Mouse (Mus musculus) MEL (cell line): ENCODE results near the gene Tagap. TPM values are rescaled to one million over a fixed set of nuclear protein-coding genes. Genes with fewer than 3 reads are reported as not detected.
"Not testable (repeated sequence)": the region's sequence is repeated elsewhere in the genome, so short reads cannot be mapped to it uniquely, and the experiment has no call there.

Experiments used
- DNase-seq: peaks from one replicate; pipeline ENCODE4 v3.0.0; 2011; ENCODE audit warnings: low read depth, low spot score
- H3K27ac ChIP-seq: 2 replicates; pipeline ENCODE4 v1.5.1; 2012; ENCODE audit warnings: low read depth, mild to moderate bottlenecking, control low read depth, low read length, moderate library complexity; ENCODE audit not compliant: control insufficient read depth
- H3K27me3 ChIP-seq, 2 experiments: fragments of 150-350 bp in 1 of 2; sonication (generic) in 1 of 2; 2 replicates each; pipeline ENCODE4 v1.6.1; 2012; ENCODE audit warnings: low read length in 2 of 2, mild to moderate bottlenecking in 2 of 2, improper control_type of control experiment in 1 of 2, moderate library complexity in 1 of 2; ENCODE audit not compliant: insufficient read depth in 2 of 2, control insufficient read depth in 1 of 2
- H3K36me3 ChIP-seq, 2 experiments: 2 replicates each; pipeline ENCODE4 v1.6.1; 2012 to 2014; ENCODE audit warnings: low read length in 2 of 2, improper control_type of control experiment in 1 of 2, inconsistent platforms in 1 of 2, mild to moderate bottlenecking in 1 of 2; ENCODE audit not compliant: insufficient read depth in 2 of 2, control insufficient read depth in 1 of 2
- H3K4me1 ChIP-seq, 2 experiments: fragments of 150-350 bp in 1 of 2; sonication (generic) in 1 of 2; 2 replicates each; pipeline ENCODE4 v1.6.1; 2012; ENCODE audit warnings: low read length in 2 of 2, improper control_type of control experiment in 1 of 2, mild to moderate bottlenecking in 1 of 2; ENCODE audit not compliant: insufficient read depth in 2 of 2, control insufficient read depth in 1 of 2
- H3K4me3 ChIP-seq, 2 experiments: fragments of 150-350 bp in 1 of 2; sonication (generic) in 1 of 2; 2 replicates each; pipeline ENCODE4 v1.5.1; 2012; ENCODE audit warnings: low read depth in 2 of 2, low read length in 2 of 2, mild to moderate bottlenecking in 2 of 2, moderate library complexity in 2 of 2, control low read depth in 1 of 2, improper control_type of control experiment in 1 of 2; ENCODE audit not compliant: control insufficient read depth in 1 of 2, insufficient read depth in 1 of 2
- H3K79me2 ChIP-seq: 2 replicates; pipeline ENCODE4 v1.6.1; 2012; ENCODE audit warnings: mild to moderate bottlenecking, low read length, moderate library complexity; ENCODE audit not compliant: control insufficient read depth, poor library complexity, insufficient read depth
- H3K9ac ChIP-seq: 2 replicates; pipeline ENCODE4 v1.6.1; 2012; ENCODE audit warnings: low read depth, mild to moderate bottlenecking, control low read depth, low read length, moderate library complexity; ENCODE audit not compliant: control insufficient read depth, poor library complexity, severe bottlenecking
- H3K9me3 ChIP-seq: fragments of 150-350 bp; sonication (generic); replicated peaks from 2 replicates; pipeline ENCODE4 v1.6.1; 2012; ENCODE audit warnings: mild to moderate bottlenecking, low read length, improper control_type of control experiment, moderate library complexity; ENCODE audit not compliant: insufficient read depth
- CHD1 ChIP-seq: IDR thresholded peaks from 2 replicates; pipeline ENCODE4 v1.6.1; 2012; ENCODE audit warnings: low read depth, mild to moderate bottlenecking, inconsistent platforms, low read length, improper control_type of control experiment
- CTCF ChIP-seq, 3 experiments: IDR thresholded peaks in 2 of 3; conservative IDR thresholded peaks in 1 of 3; 2 replicates each; pipeline ENCODE4 v1.5.1; 2011 to 2012; ENCODE audit warnings: low read length in 3 of 3, low read depth in 2 of 3, mild to moderate bottlenecking in 2 of 3, improper control_type of control experiment in 1 of 3, inconsistent platforms in 1 of 3, mixed read lengths in 1 of 3, moderate library complexity in 1 of 3; ENCODE audit not compliant: control insufficient read depth in 1 of 3, insufficient read depth in 1 of 3, poor library complexity in 1 of 3, severe bottlenecking in 1 of 3
- ELF1 ChIP-seq: IDR thresholded peaks from 2 replicates; pipeline ENCODE4 v1.6.1; 2014; ENCODE audit warnings: low read depth, mild to moderate bottlenecking, inconsistent platforms, low read length, improper control_type of control experiment, moderate library complexity
- HCFC1 ChIP-seq: IDR thresholded peaks from 2 replicates; pipeline ENCODE4 v1.6.1; 2012; ENCODE audit warnings: low read depth, mild to moderate bottlenecking, inconsistent platforms, low read length, improper control_type of control experiment, moderate library complexity
- MAX ChIP-seq: IDR thresholded peaks from 2 replicates; pipeline ENCODE4 v1.6.1; 2011; ENCODE audit warnings: low read length, improper control_type of control experiment
- MAZ ChIP-seq: IDR thresholded peaks from 2 replicates; pipeline ENCODE4 v1.6.1; 2012; ENCODE audit warnings: low read depth, mild to moderate bottlenecking, inconsistent platforms, low read length, improper control_type of control experiment
- MXI1 ChIP-seq: IDR thresholded peaks from 2 replicates; pipeline ENCODE4 v1.6.1; 2011; ENCODE audit warnings: mild to moderate bottlenecking, low read depth, low read length, improper control_type of control experiment
- MYC ChIP-seq: IDR thresholded peaks from 2 replicates; pipeline ENCODE4 v1.6.1; 2011; ENCODE audit warnings: low read depth, mild to moderate bottlenecking, low read length, improper control_type of control experiment, moderate library complexity
- NELFE ChIP-seq: IDR thresholded peaks from 2 replicates; pipeline ENCODE4 v1.6.1; 2011; ENCODE audit warnings: low read depth, low read length, improper control_type of control experiment
- NRF1 ChIP-seq: IDR thresholded peaks from 2 replicates; pipeline ENCODE4 v1.6.1; 2014; ENCODE audit warnings: low read depth, mild to moderate bottlenecking, inconsistent platforms, low read length, improper control_type of control experiment, moderate library complexity; ENCODE audit not compliant: poor library complexity, insufficient read depth, severe bottlenecking
- POLR2A ChIP-seq, 2 experiments: IDR thresholded peaks; 2 replicates each; pipeline ENCODE4 v1.6.1; 2011 to 2012; ENCODE audit warnings: low read length in 2 of 2, mild to moderate bottlenecking in 2 of 2, control low read depth in 1 of 2, improper control_type of control experiment in 1 of 2, low read depth in 1 of 2, moderate library complexity in 1 of 2; ENCODE audit not compliant: control insufficient read depth in 1 of 2, insufficient read depth in 1 of 2, poor library complexity in 1 of 2
- POLR2AphosphoS5 ChIP-seq: IDR thresholded peaks from 2 replicates; pipeline ENCODE4 v1.6.1; 2012; ENCODE audit warnings: low read depth, borderline replicate concordance, mild to moderate bottlenecking, inconsistent platforms, low read length, moderate library complexity, mixed read lengths
- RAD21 ChIP-seq: IDR thresholded peaks from 2 replicates; pipeline ENCODE4 v1.6.1; 2011; ENCODE audit warnings: mild to moderate bottlenecking, low read depth, low read length, improper control_type of control experiment
- SIN3A ChIP-seq: IDR thresholded peaks from 2 replicates; pipeline ENCODE4 v1.6.1; 2012; ENCODE audit warnings: low read length, improper control_type of control experiment, inconsistent platforms
- SMC3 ChIP-seq: IDR thresholded peaks from 2 replicates; pipeline ENCODE4 v1.6.1; 2011; ENCODE audit warnings: low read depth, low read length, improper control_type of control experiment
- TAL1 ChIP-seq: IDR thresholded peaks from 2 replicates; pipeline ENCODE4 v1.6.1; 2012; ENCODE audit warnings: mild to moderate bottlenecking, inconsistent platforms, low read length, moderate library complexity, mixed read lengths
- TBP ChIP-seq: IDR thresholded peaks from 2 replicates; pipeline ENCODE4 v1.8.0; 2011; ENCODE audit warnings: low read depth, low read length, improper control_type of control experiment
- TCF12 ChIP-seq: IDR thresholded peaks from 2 replicates; pipeline ENCODE4 v1.6.1; 2014; ENCODE audit warnings: low read depth, mild to moderate bottlenecking, inconsistent platforms, low read length, improper control_type of control experiment, moderate library complexity
- ZMIZ1 ChIP-seq: IDR thresholded peaks from 2 replicates; pipeline ENCODE4 v1.6.1; 2012; ENCODE audit warnings: low read depth, mild to moderate bottlenecking, inconsistent platforms, low read length, improper control_type of control experiment, moderate library complexity
- ZNF384 ChIP-seq: IDR thresholded peaks from 2 replicates; pipeline ENCODE4 v1.6.1; 2012; ENCODE audit warnings: low read depth, mild to moderate bottlenecking, inconsistent platforms, low read length, improper control_type of control experiment
- polyA plus RNA-seq, 2 experiments: library from polyadenylated mRNA; stranded (reverse) in 1 of 2; unstranded in 1 of 2; fragments of >175 nt in 1 of 2; fragments of >200 nt in 1 of 2; gene quantifications; 2 replicates each; pipeline versions ENCODE4 v1.2.1 to v1.2.4; 2012; ENCODE audit warnings: low replicate concordance in 2 of 2, low read depth in 1 of 2; ENCODE audit not compliant: insufficient read length in 2 of 2, insufficient read depth in 1 of 2, missing spikeins in 1 of 2
- total RNA-seq: library from RNA; depleted of rRNA; stranded (reverse); fragments of 300-350 nt; gene quantifications from 2 replicates; pipeline ENCODE4 v1.2.3, GENCODE M21; 2012

The Tagap gene
- total and polyA plus RNA-seq, 3 experiments = 4.3 to 4.5 TPM; not detected in 1

- H3K4me1 ChIP-seq = peaks cover 4 to 13% of the 10 kb centered on the region in 2 experiments
- not testable (repeated sequence) for H3K9me3 ChIP-seq, H3K4me3 ChIP-seq, DNase-seq, H3K79me2 ChIP-seq, H3K9ac ChIP-seq, H3K27ac ChIP-seq, H3K27me3 ChIP-seq
- peaks cover 1 to 13% of the 10 kb centered on the region in 2 experiments; a peak in 3 of 4 replicates for H3K36me3 ChIP-seq
These were observed 6.3 kb downstream of the Tagap start for GRCm38 (mm10) chr17:7932121-7932520.

DNA sequence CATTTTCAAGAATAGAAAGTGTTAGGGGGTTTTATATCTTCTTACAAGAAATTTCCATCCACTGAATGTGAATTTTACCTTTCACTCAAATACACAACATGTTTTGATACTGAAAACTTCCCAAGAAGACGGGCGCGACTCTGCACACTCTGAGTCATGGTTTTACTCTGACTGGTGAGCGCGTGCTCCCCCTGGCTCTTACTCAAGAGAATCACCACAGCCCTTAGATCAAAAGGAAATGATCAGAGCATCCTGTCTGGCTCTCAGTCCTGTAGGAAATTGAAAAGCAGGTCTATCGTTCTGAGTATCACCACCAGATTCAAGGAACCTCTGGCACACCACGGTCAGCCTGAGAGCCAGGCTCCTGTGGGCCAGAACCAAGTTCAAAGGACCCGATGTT, 13.8 kb downstream of the Tagap start:
- TF ChIP-seq NRF1 (no peak), RAD21 (peak; percentile 31), TCF12 (no peak), TAL1 (no peak), POLR2AphosphoS5 (no peak), SMC3 (peak; percentile 62), CTCF (IDR thresholded peaks at IDR 0.05 in 2 of 3, conservative IDR thresholded peaks at IDR 0.05 in 1 of 3; ENCODE audit: control insufficient read depth in 1 of 3, insufficient read depth in 1 of 3, low read depth in 2 of 3, low read length in 3 of 3, poor library complexity in 1 of 3, severe bottlenecking in 1 of 3) (peak in 2 of 3 experiments; percentile 32 to 57; a peak in 4 of 6 replicates), ZNF384 (no peak), NELFE (no peak)
- TF ChIP-seq, all 39 proteins: peak for 3
- Histone ChIP-seq H3K27ac (no peak overlapping the region), H3K9me3 (no peaks in the 10 kb centered on the region), H3K36me3 (peaks cover 0 to 2% of the 10 kb centered on the region in 2 experiments; a peak in 1 of 4 replicates), H3K4me3 (no peak overlapping the region), H3K79me2 (no peaks in the 10 kb centered on the region), H3K27me3 (no peaks in the 10 kb centered on the region), H3K4me1 (no peaks in the 10 kb centered on the region), H3K9ac (no peak overlapping the region)
- DNase-seq = peak; percentile 68

DNA sequence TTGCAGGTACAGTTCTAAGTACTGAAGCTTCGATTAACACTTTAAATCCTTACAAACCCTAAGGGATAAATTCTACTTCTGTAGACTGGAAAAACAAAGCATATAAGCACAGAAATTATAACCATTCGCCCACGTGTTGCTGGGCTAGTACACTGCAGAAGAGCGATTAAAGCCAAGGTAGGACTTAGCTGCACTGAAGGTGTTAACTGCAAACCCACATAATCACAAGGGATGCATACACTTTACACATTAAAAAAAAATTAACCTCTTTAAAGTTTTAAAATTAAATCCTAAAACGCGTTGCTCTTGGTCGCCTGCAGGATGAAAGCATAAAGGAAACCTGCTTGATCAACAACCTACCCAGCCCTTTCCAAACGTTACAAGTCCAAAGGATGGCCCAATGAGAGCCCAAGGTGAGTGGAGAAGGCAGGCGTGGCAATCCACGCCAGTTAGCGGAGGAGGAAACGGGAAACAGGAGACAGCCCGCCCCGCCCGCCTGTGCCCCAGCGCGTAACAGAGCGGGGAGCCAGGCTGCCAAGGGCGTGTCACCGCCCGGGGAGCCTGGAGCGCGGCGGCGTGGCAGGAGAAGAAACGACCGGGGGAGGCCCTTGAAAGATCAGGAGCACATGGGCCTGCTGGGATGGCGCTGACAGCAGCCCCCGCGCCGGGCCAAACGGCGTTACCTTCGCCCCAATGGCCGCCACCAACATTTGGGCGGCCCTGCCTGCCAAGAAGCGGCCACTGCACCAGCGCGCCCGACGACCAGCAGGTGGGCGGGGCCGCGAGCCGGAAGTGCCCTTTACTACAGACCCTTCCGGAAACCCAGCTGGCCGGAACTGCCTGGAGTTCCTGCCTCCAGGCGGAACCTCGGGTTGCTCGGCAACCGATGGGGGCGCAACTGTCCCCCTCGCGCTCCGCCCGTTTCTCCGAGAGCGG, 19.6 kb downstream of the Tagap start, which contains the start of gene Rsph3a:
Gene Rsph3a (plus strand): TSS at position 498 of the 936 bp plus-strand sequence.
- not testable (repeated sequence) for H3K9me3 ChIP-seq
- TF ChIP-seq TBP (peak; percentile 73), MAX (peak; percentile 73), NELFE (peak; percentile 56), CHD1 (peak; percentile 80; the same call in 1 of the 2 replicates), ELF1 (peak; percentile 81), HCFC1 (peak; percentile 63), ZMIZ1 (peak; percentile 75; the same call in 1 of the 2 replicates), POLR2A (IDR thresholded peaks at IDR 0.05; ENCODE audit: control insufficient read depth in 1 of 2, insufficient read depth in 1 of 2, low read depth in 1 of 2, low read length in 2 of 2, poor library complexity in 1 of 2) (peak; percentile 73 to 80), MAZ (peak; percentile 26; the same call in 1 of the 2 replicates), MXI1 (peak; percentile 89), MYC (peak; percentile 88), SIN3A (peak; percentile 73)
- TF ChIP-seq, all 39 proteins: peak for 12; not testable (repeated sequence) for 27
- peak; percentile 89 for DNase-seq
- H3K27me3 ChIP-seq, H3K36me3 ChIP-seq, H3K79me2 ChIP-seq, H3K4me1 ChIP-seq: not testable (repeated sequence)
- H3K9ac ChIP-seq = peak within 1 kb of the TSS; percentile 92
- peak within 1 kb of the TSS; percentile 66 to 88 for H3K4me3 ChIP-seq
- peak within 1 kb of the TSS; percentile 93 for H3K27ac ChIP-seq

GRCm38 (mm10) chr17:7946053-7946627, 20.3 kb downstream of the Tagap start:
- peak overlapping the region; percentile 92 for H3K9ac ChIP-seq

More at GRCm38 (mm10) chr17:7946053-7946627, 20.3 kb downstream of the Tagap start:
- Histone ChIP-seq H3K27ac (peak overlapping the region; percentile 54), H3K4me3 (peak overlapping the region; percentile 66 to 88)
- H3K9me3 ChIP-seq, H3K79me2 ChIP-seq, DNase-seq, H3K4me1 ChIP-seq, H3K36me3 ChIP-seq, H3K27me3 ChIP-seq: not testable (repeated sequence)
